Mouse (Mus musculus) midbrain, postnatal 0 days (tissue): ENCODE measurements around the gene Zmiz1. TPM values are rescaled to one million over a fixed set of nuclear protein-coding genes. Genes with fewer than 3 reads are reported as not detected.

Experiments used
- ATAC-seq: fragments of 200-750 bp; cut with Nextera tagmentation; 2 replicates; pipeline ENCODE4 v1.8.0; 2017; ENCODE audit warnings: moderate number of reproducible peaks, mild to moderate bottlenecking, moderate TSS enrichment, moderate library complexity; ENCODE audit not compliant: low FRiP score
- DNase-seq: peaks from one replicate; pipeline ENCODE4 v3.0.0-alpha.2; 2015; ENCODE audit warnings: low spot score
- H3K27ac ChIP-seq: fragments of 300-500 bp; sonication (generic); 2 replicates; pipeline ENCODE4 v1.5.1; 2014; ENCODE audit warnings: low read depth, mild to moderate bottlenecking, low read length, mixed read lengths
- H3K27me3 ChIP-seq: fragments of 300-500 bp; sonication (generic); 2 replicates; pipeline ENCODE4 v1.6.1; 2014; ENCODE audit warnings: low read length, control low read depth, mixed read lengths; ENCODE audit not compliant: insufficient read depth
- H3K36me3 ChIP-seq: fragments of 300-500 bp; sonication (generic); 2 replicates; pipeline ENCODE4 v1.6.1; 2014; ENCODE audit warnings: low read length, control low read depth, mixed read lengths; ENCODE audit not compliant: insufficient read depth
- H3K4me1 ChIP-seq: fragments of 300-500 bp; sonication (generic); 2 replicates; pipeline ENCODE4 v1.6.1; 2014; ENCODE audit warnings: mild to moderate bottlenecking, control low read depth, antibody characterized with exemption, low read length, mixed read lengths; ENCODE audit not compliant: insufficient read depth
- H3K4me2 ChIP-seq: fragments of 300-500 bp; sonication (generic); 2 replicates; pipeline ENCODE4 v1.6.1; 2014; ENCODE audit warnings: low read depth, mild to moderate bottlenecking, low read length, mixed read lengths; ENCODE audit not compliant: poor library complexity, severe bottlenecking
- H3K4me3 ChIP-seq: fragments of 300-500 bp; sonication (generic); 2 replicates; pipeline ENCODE4 v1.5.1; 2014; ENCODE audit warnings: low read depth, mild to moderate bottlenecking, low read length, moderate library complexity
- H3K9ac ChIP-seq: fragments of 300-500 bp; sonication (generic); replicated peaks from 2 replicates; pipeline ENCODE4 v1.6.1; 2014; ENCODE audit warnings: mild to moderate bottlenecking, low read length, moderate library complexity, mixed read lengths; ENCODE audit not compliant: poor library complexity, severe bottlenecking
- H3K9me3 ChIP-seq: fragments of 300-500 bp; sonication (generic); 2 replicates; pipeline ENCODE4 v1.6.1; 2016; ENCODE audit warnings: low read length, control low read depth
- CTCF ChIP-seq: IDR thresholded peaks from 2 replicates; pipeline ENCODE4 v1.5.1; 2016; ENCODE audit warnings: antibody characterized with exemption, mild to moderate bottlenecking
- WGBS: fragments of 180-500 bp; shearing (Covaris S2); extraction: QIAGEN DNeasy Blood & Tissue Kit; methylation state at CpG from one replicate; pipeline ENCODE4 v1.1.7; 2014; 5-methylcytosine and 5-hydroxymethylcytosine counted together
- polyA plus RNA-seq: library from polyadenylated mRNA; unstranded; fragments of >200 nt; fragmentation: Nextera tagmentation; extraction: Ambion mirVana; gene quantifications from 2 replicates; pipeline ENCODE4 v1.2.1, GENCODE M21; 2015
- total RNA-seq: library from RNA; depleted of rRNA; stranded (reverse); fragments of >200 nt; gene quantifications from 2 replicates; pipeline ENCODE4 v1.2.3, GENCODE M21; 2014

The Zmiz1 gene
- total and polyA plus RNA-seq, 2 experiments from 2014 or later = 51.7 to 130 TPM

- no peaks in the 10 kb centered on the region for H3K27me3 ChIP-seq
- no peak overlapping the region for H3K9ac ChIP-seq
- TF ChIP-seq CTCF = no peak
- no peak overlapping the region for H3K4me3 ChIP-seq
- DNase-seq = no peak
- no peak overlapping the region for H3K27ac ChIP-seq
- H3K4me2 ChIP-seq = no peak overlapping the region
- 87% methylated on average over 5 of the region's 5 CpGs for WGBS
- H3K9me3 ChIP-seq = no peaks in the 10 kb centered on the region
- ATAC-seq = no peak
- H3K36me3 ChIP-seq = peaks cover 21% of the 10 kb centered on the region
- H3K4me1 ChIP-seq = peaks cover 14% of the 10 kb centered on the region; the same call in 1 of the 2 replicates
Measured at GRCm38 (mm10) chr14:25508757-25509139, 49.8 kb downstream of the Zmiz1 start.

GRCm38 (mm10) chr14:25509450-25510129, 50.6 kb downstream of the Zmiz1 start:
- Histone ChIP-seq H3K4me2 (no peak overlapping the region), H3K27ac (no peak overlapping the region), H3K4me3 (no peak overlapping the region), H3K27me3 (no peaks in the 10 kb centered on the region), H3K9ac (no peak overlapping the region), H3K36me3 (peaks cover 17% of the 10 kb centered on the region), H3K9me3 (no peaks in the 10 kb centered on the region), H3K4me1 (peaks cover 14% of the 10 kb centered on the region; the same call in 1 of the 2 replicates)
- ATAC-seq (no peak), DNase-seq (no peak)
- TF ChIP-seq CTCF = no peak
- 89% methylated on average over 20 of the region's 20 CpGs for WGBS

DNA sequence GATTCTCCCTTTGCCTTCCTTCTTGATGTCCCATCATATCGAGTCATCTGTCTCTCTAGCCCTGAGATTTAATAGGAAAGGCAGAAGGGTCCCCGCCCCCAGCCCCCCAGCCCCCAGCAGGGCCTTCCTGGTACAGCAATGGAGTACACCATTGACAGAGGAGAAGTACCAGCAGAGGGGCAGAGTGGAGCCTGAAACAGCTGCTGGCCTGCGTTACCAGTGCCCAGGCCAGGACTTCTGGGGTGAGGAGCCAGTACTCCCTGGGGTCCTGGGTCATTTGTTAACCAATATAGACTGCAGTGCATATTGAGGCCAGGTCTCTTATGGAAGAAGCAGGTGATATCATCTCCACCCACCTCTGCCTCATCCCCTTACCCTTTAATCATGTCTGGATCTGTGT, 51.4 kb downstream of the Zmiz1 start:
- ATAC-seq = no peak
- H3K4me3 ChIP-seq = no peak overlapping the region
- H3K36me3 ChIP-seq = peaks cover 9% of the 10 kb centered on the region
- WGBS = 82% methylated on average over 3 of the region's 3 CpGs
- H3K4me1 ChIP-seq = peaks cover 14% of the 10 kb centered on the region; the same call in 1 of the 2 replicates
- no peak overlapping the region for H3K27ac ChIP-seq
- no peaks in the 10 kb centered on the region for H3K27me3 ChIP-seq
- no peak overlapping the region for H3K9ac ChIP-seq
- TF ChIP-seq CTCF = no peak
- no peaks in the 10 kb centered on the region for H3K9me3 ChIP-seq
- H3K4me2 ChIP-seq = no peak overlapping the region
- DNase-seq = no peak

GRCm38 (mm10) chr14:25510987-25511386, 52.0 kb downstream of the Zmiz1 start:
- no peak overlapping the region for H3K4me3 ChIP-seq
- H3K27me3 ChIP-seq = no peaks in the 10 kb centered on the region
- ATAC-seq (peak; percentile 22; the same call in 1 of the 2 replicates), DNase-seq (no peak)
- WGBS = 61% methylated on average over 7 of the region's 7 CpGs
- no peak overlapping the region for H3K27ac ChIP-seq
- H3K9ac ChIP-seq = no peak overlapping the region
- H3K36me3 ChIP-seq = peaks cover 7% of the 10 kb centered on the region
- H3K4me1 ChIP-seq = peaks cover 14% of the 10 kb centered on the region; the same call in 1 of the 2 replicates
- TF ChIP-seq CTCF = no peak
- H3K9me3 ChIP-seq = no peaks in the 10 kb centered on the region
- no peak overlapping the region for H3K4me2 ChIP-seq

GRCm38 (mm10) chr14:25511564-25511963, 52.6 kb downstream of the Zmiz1 start:
- Histone ChIP-seq H3K27ac (no peak overlapping the region), H3K4me1 (peaks cover 14% of the 10 kb centered on the region; the same call in 1 of the 2 replicates), H3K9ac (no peak overlapping the region), H3K36me3 (peaks cover 2% of the 10 kb centered on the region), H3K4me3 (no peak overlapping the region), H3K27me3 (no peaks in the 10 kb centered on the region), H3K4me2 (no peak overlapping the region), H3K9me3 (no peaks in the 10 kb centered on the region)
- ATAC-seq (no peak), DNase-seq (no peak)
- 51% methylated on average over 3 of the region's 3 CpGs for WGBS
- no peak for TF ChIP-seq CTCF

GRCm38 (mm10) chr14:25511967-25512366, 53.0 kb downstream of the Zmiz1 start:
- no peak overlapping the region for H3K9ac ChIP-seq
- ATAC-seq (no peak), DNase-seq (no peak)
- no peak overlapping the region for H3K27ac ChIP-seq
- H3K4me2 ChIP-seq = no peak overlapping the region
- peaks cover 14% of the 10 kb centered on the region; the same call in 1 of the 2 replicates for H3K4me1 ChIP-seq
- peaks cover 2% of the 10 kb centered on the region; the same call in 1 of the 2 replicates for H3K36me3 ChIP-seq
- H3K4me3 ChIP-seq = no peak overlapping the region
- no peaks in the 10 kb centered on the region for H3K9me3 ChIP-seq
- 32% methylated on average over 5 of the region's 5 CpGs for WGBS
- no peak for TF ChIP-seq CTCF
- H3K27me3 ChIP-seq = no peaks in the 10 kb centered on the region
